Mouse (Mus musculus) heart, postnatal 25 days (tissue): Measurements from ENCODE around the gene Ppp1r18. TPM values are rescaled to one million over a fixed set of nuclear protein-coding genes. Genes with fewer than 3 reads are reported as not detected.

Source experiments
- DNase-seq: peaks from one replicate; pipeline ENCODE4 v3.0.0; 2022; ENCODE audit warnings: low spot score
- intact Hi-C: fragments of 180-260 bp; cut with DNase I; formaldehyde crosslinking; loops from one replicate; pipeline ENCODE4 v1.15.1; 2025
- total RNA-seq, 2 experiments: library from RNA; stranded (reverse); gene quantifications; 2 replicates each; pipeline ENCODE4 v1.2.3; 2021

Gene Ppp1r18
- total RNA-seq, 2 experiments from 2014 or later: 11.9 to 16.6 TPM

DNA sequence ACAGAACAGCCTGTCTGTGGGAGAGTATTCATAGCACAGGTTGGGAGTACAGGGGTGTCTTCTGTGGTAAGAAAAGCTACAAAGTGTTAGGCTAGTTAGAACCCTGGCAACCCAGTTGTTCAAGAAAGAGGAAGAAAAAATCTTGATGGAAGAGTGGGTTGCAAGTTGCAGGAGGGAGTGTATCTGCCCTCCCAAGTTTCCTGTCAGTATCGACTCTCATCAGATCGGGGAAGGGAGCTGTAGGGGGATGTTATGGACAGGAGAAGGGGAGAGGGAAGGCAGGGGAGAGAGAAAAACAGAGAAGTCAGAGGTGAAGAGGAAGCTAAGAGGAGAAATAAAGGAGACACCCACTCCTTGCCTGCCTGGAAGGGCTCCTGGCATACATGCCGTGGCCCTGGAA, 35.2 kb downstream of the Ppp1r18 start:
- intact Hi-C loops: no loop called here
- DNase-seq: no peak

DNA sequence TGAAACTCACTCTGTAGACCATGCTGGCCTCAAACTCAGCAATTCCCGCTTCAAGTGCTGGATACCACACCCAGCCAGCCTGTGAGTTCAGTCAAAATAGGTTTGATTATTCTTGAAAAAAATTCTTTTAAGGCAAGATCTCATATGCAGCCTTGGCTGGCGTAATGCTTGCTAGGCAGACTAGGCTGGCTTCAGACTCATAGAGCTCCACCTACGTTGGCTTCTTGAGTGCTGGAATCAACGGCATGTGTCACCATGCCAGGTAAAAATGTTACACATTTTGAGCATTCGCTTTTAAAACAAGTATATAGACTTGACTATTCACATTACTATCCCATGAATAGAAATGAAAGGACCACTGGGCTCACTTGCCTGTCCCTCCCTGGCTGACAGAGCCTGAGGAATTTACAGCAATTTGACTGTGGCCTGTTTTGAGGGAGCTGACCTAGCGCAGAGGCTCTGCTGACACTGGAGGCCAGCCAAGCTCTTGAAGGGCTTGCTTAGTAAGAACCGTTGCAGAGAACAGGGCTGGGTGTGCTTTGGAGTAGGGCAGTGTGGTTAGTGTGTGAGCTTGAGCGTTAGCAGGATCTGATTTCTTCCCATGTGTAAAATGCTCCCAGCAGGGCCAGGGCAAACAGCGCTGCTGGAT, 38.1 kb downstream of the Ppp1r18 start:
- no peak for DNase-seq
- intact Hi-C loops: no loop called here

GRCm38 (mm10) chr17:35903992-35904355, 38.6 kb downstream of the Ppp1r18 start:
- no peak for DNase-seq
- intact Hi-C loops: no loop called here

- intact Hi-C loops: no loop called here
Measured at GRCm38 (mm10) chr17:35905587-35905986, 40.2 kb downstream of the Ppp1r18 start.

GRCm38 (mm10) chr17:35907609-35908008, 42.2 kb downstream of the Ppp1r18 start:
- no peak for DNase-seq
- intact Hi-C loops: loop anchor here (1.0 kb wide), 1 partner anchor 27 kb away; no protein-coding TSS in a partner anchor

More at GRCm38 (mm10) chr17:35905587-35905986, 40.2 kb downstream of the Ppp1r18 start:
- DNase-seq: no peak

DNA sequence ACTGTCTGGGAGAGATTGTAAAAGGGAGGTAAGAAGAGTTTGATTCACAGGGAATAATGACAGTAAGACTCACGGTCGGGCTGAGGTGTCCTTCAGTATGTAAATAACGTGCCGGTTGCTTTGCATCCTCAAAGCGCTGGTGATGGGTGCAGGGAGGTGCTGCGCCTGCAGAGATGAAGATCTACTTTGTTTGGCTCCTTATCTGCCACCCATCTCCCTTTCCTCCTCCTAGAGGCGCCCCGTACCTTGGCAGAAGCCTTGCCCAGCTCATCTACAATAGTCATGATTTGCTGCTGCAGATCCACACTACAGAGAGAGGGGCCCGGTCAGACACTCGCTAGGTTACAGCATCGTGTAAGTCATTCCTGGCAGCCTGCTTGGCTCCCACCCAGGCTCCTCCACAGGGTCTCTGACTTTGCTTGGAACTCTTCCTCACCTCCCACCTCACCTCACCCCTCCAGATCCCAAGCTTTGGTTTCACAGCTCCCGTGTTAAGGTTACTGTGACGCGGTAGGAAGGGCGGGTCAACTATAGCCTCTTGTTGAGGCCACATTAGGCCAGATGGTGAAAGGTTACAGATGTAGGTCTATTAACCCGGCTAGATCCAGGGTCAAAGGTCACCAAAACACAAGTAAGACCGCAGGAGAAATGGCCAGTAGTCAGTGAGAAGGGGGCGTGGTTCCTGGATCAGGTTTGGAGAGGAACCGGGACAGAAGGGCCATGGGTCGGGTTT, 44.0 kb downstream of the Ppp1r18 start:
- intact Hi-C loops: no loop called here

GRCm38 (mm10) chr17:35909919-35910369, 44.6 kb downstream of the Ppp1r18 start, which contains the start of gene Atat1:
Gene Atat1 (minus strand): TSS chr17:35910075.
- peak; percentile 89 for DNase-seq
- intact Hi-C loops: no loop called here

More for the DNA sequence above, 44.0 kb downstream of the Ppp1r18 start:
- DNase-seq: no peak

- intact Hi-C loops: loop anchor here (5.0 kb wide), 1 partner anchor 78 kb away; the partner anchor contains the start of gene Tubb5
- no peak for DNase-seq
Measured at GRCm38 (mm10) chr17:35914975-35915374, 49.6 kb downstream of the Ppp1r18 start.

DNA sequence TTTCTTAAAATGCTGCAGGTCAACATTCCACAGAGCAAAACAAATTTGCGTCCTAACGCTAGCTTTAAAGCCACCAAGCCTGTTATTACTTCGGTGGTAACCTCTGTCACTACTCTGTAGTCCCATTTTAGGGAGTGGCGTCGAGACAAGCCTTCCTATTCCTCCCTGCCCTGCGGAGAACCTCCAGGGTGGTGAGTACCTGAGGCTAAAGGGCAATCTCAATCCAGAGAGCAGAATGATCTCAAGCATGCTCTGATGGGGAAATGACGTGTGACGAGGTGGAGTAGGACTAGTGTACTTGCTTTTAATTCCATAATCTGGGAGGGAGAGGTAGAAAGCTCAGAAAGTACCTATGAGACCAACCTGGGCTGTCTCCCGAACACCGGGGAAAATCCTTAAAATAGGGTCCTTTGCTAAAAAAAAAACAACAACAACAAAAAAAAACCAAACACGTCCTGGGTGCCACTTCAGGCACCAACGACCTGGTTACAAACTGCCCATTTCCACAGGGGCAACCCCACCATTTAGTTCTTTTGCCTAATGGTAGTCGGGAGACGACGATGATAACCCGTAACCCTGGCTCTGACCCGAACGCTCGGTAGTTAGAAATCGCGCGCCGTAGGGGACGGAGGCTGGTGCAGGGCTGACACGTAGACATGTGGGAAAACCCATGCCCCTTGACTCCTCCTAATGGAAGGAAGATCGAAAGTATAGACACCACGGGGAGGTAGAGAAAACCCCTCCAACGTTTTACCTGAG, 50.3 kb downstream of the Ppp1r18 start:
- DNase-seq: no peak
- intact Hi-C loops: loop anchor here (5.0 kb wide), 1 partner anchor 78 kb away; the partner anchor contains the start of gene Tubb5

DNA sequence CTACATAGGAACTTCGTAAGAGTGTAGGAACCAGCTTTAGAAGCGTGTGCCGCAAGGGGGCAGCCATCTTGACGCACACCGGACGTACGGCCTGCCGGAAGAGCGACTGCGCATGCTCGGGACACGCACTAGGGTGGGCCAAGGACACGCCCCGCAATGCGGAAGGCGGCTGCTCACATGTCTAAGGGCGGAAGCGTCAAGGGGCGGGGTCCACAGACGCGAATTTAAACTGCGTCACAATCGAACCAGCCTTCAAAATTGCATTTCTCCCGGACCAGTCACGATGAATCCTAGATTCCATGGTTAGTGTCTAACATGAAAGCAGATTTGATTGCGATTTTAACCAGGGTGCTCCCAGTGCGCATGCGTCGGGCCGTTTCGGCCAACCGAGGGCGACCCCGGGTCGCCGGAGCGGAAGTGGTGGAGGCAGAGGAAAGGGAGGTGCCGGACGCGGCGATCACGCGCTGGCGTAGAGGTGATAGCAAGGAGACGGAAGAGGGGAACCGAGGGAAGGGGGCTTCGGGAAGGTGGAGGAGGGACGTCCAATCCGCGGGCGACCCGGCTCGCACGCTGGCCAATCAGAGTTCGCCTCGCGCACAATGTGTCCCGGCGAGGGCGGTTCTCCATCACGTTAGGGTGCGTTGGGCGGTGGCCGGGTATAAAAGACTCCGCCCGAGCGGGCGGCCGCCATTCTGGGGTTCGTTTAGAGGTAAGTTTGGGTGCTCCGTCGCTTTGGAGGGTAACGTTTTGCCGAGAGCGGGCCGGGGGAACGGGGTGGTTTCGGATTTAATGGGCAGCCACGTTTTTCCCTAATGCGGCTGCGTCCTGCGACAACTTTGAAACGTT, 51.1 kb downstream of the Ppp1r18 start, which contains the start of the genes Mrps18b and Ppp1r10:
Gene Mrps18b, minus strand, starts transcription at position 93 of the 846 bp plus-strand sequence.
Gene Ppp1r10, plus strand, starts transcription at position 138 of the 846 bp plus-strand sequence.
- intact Hi-C loops: loop anchor here (5.0 kb wide), 1 partner anchor 79 kb away; the partner anchor contains the start of gene Tubb5
- peak; percentile 100 for DNase-seq

- DNase-seq: no peak
- intact Hi-C loops: loop anchor here (5.0 kb wide), 1 partner anchor 80 kb away; the partner anchor contains the start of gene Tubb5
Measured at GRCm38 (mm10) chr17:35917143-35917462, 51.7 kb downstream of the Ppp1r18 start.

DNA sequence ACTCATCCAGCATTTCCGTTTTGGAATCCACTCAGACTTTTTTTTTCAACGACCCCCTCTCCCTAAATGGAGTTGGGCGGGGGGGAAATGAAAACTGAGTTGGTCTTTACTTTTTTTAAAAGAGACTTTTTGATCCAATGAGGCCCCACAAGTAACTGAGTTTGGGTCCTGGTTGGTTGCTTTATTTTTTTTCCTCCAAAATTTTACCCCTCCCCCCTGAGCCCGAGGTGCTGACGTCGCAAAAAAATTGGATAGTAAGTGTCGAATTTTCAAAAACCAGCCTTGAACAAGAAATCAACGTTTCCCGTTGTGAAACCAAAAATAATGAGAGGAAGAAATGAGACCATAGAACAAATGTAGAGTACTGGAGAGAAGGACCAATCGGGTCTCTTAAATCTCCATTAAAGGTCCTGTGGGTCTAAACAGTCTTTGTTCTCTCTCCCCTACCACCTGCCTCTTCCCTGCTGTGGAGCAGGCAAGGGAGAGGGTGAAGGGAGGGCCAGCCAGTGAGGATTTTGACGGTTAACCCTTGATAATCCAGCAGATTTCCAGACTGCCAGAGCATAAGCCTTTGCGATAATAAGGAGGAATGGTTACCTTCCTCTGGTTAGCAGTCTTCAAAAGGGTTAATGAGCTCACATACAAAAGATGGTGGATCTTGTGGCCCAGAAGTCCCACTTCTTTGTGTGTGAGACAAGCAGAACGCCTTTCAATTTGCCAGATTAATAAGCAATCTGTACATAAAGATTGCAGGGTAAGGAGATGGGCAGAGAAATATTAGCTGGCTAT, 52.3 kb downstream of the Ppp1r18 start:
- intact Hi-C loops: loop anchor here (5.0 kb wide), 1 partner anchor 80 kb away; the partner anchor contains the start of gene Tubb5
- DNase-seq: no peak

DNA sequence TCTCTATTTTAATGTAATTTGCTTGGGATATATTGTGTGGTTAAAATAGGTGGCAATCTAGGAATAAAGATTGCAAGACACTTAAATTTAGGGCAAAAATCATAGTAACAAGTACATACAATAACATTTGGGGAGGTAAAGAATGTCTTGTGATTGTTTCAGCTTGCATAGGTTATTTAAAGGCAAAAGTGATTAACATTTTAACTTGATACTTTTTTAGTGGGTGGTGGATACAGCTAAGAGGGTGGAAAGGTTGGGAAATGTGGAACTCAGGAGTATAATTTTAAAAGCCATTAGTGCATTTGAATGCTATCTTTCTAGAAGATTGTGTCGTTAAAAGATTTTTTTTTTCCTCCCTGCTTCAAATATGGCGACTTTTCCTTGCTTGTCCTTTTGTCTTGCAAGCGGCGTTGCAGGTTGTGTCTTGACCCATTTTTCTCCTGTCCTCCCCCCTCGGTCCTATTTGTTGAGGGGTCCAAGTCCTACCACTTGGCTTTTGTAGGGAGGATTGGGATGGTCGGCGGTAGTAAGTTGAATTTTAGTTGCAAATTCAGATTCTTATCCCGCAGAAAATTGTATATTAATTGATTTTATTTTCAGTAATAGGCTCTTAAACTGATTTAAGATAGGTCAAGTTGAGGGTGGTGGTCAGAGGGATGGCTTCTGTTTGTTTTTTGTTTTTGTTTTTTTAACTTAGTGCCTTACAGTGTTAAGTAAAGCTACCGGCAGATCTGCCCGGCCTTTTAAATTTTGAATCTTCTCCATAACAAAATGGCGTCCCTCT, 53.1 kb downstream of the Ppp1r18 start:
- DNase-seq: no peak
- intact Hi-C loops: loop anchor here (5.0 kb wide), 1 partner anchor 81 kb away; the partner anchor contains the start of gene Tubb5

- DNase-seq: peak; percentile 92
- intact Hi-C loops: loop anchor here (5.0 kb wide), 1 partner anchor 82 kb away; the partner anchor contains the start of gene Tubb5
Measured at GRCm38 (mm10) chr17:35919060-35919715, 53.8 kb downstream of the Ppp1r18 start.

DNA sequence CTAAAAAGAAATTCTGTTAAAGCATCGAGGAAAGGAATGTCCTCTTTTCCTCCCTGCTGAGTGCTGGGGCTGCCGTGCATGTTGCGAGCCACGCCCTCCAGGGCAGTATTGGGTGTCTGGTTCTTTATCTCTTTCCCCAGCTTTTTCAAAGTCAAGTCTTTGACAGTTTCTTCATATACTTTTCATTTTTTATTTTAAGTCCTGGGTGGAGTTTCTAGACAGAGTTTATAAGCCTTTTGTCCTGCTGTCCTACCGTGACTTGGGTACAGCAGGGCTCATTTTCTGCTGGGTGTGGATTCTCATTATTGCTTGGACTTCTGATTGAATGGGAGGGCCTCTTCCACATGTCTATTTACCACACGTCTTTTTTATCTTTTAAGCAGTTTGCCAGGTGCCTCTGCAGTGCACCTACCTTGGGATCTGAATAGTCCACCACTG, 54.5 kb downstream of the Ppp1r18 start:
- no peak for DNase-seq
- intact Hi-C loops: loop anchor here (2.0 to 5.0 kb wide), 3 partner anchors 49 to 83 kb away; partner anchors contain the start of genes Abcf1, Prr3 and Tubb5

DNA sequence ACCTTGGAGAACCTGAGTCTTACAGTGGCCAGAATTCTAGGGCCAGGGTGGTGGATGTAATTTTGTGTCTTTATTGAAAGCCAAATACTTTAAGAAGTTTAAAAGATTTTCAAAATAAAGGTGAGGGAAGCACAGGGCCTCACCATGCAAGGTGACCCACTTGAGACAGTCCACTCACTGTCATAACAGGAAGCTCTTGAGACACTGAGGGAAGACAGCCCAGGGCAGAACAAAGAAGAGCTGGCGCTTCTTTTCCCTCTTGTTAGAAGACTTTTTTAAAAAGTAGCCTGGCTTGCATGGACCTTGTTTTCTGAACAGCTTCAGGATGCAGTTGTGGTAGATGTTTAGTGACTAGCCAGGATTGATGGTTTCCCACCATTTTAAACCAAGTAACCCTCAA, 55.0 kb downstream of the Ppp1r18 start:
- intact Hi-C loops: loop anchor here (2.0 to 5.0 kb wide), 2 partner anchors 48 to 62 kb away; partner anchors contain the start of genes Abcf1 and Prr3

More for the DNA sequence above, 55.0 kb downstream of the Ppp1r18 start:
- DNase-seq: no peak
